Mouse (Mus musculus) adrenal gland, postnatal 10 days (tissue): ENCODE data around the gene Cox17. TPM values are rescaled to one million over a fixed set of nuclear protein-coding genes. Genes with fewer than 3 reads are reported as not detected.

Experiments used
- DNase-seq: peaks from one replicate; pipeline ENCODE4 v3.0.0; 2021; ENCODE audit warnings: mixed read lengths
- total RNA-seq, 2 experiments: library from RNA; stranded (reverse); gene quantifications; 2 replicates each; pipeline ENCODE4 v1.2.3; 2021

The Cox17 gene
- total RNA-seq, 2 experiments from 2014 or later: 385 to 411 TPM

- no peak for DNase-seq
Observed at GRCm38 (mm10) chr16:38348217-38348761, 1.5 kb downstream of the Cox17 start.

- no peak for DNase-seq
Observed at GRCm38 (mm10) chr16:38349881-38350280, 3.1 kb downstream of the Cox17 start.

DNA sequence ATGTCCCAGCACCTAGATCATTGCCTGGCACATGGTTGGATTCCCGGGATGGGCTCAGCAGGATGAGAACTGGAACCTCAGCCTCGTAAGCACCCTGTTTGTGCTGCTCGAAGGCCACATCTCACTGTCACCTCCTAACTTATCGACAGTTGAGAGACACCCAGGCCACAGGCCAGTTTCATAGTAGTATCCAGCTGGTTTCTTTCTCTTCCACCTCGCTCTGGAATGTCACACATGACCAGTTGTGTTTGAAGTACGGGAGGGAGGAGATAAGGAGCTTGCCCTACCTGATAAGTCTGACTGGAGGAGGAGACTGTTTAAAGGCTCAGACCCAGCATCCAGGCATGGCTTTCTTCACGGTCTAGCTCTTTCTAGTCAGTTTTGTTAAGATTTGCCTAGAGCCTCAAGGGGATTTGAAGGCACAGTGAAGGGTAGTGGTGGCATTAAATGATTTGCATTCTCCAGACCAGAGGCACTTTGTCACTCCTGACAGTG lies 3.6 kb downstream of the Cox17 start:
- DNase-seq: no peak

GRCm38 (mm10) chr16:38350939-38351338 lies 4.1 kb downstream of the Cox17 start:
- DNase-seq: no peak

DNA sequence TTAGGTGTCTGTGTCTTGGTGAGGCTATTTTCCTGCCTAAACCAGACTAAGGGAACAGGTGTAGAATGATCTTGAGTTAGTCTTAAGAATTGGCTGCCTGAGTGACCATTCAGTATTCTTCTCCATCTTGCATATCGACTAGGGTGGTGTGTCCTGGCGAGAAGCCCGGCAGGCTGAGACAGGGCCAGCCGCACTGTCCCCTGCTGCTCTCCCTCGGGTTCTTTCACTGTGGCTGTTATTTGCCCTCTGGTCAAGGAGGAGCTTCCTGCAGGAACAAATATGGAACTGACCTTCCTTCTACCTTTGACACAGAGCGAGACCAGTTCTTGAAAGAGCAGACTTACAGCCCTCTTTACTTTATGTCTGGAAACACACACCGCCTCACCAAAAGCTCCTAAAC lies 5.2 kb downstream of the Cox17 start:
- peak; percentile 71 for DNase-seq

- no peak for DNase-seq
Observed at GRCm38 (mm10) chr16:38352851-38353250, 6.1 kb downstream of the Cox17 start.

DNA sequence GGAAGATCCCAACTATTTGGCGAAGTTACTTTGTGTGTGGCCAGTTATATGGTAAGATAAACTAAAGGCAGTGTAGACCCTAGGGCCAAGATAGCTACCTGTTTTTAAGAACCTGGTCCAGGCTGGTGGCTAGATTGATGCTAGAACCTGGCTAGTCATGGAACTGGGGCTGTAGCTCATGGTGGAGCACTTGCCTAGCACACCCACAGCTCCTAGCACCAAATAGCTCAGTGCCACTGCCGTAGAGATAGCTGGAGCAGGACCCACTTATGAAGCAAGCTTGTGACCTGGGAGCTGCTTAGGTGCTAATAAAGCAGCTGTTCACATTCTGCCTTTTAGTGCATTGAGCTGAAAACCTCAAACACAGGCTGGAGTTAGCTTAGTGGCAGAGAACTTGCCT lies 6.9 kb downstream of the Cox17 start:
- no peak for DNase-seq

- DNase-seq: no peak
Observed at GRCm38 (mm10) chr16:38354185-38354913, 7.6 kb downstream of the Cox17 start.

GRCm38 (mm10) chr16:38358256-38358812 lies 11.5 kb downstream of the Cox17 start:
- no peak for DNase-seq

- DNase-seq: no peak
Observed at GRCm38 (mm10) chr16:38359241-38359640, 12.4 kb downstream of the Cox17 start.

- no peak for DNase-seq
Observed at GRCm38 (mm10) chr16:38359857-38360256, 13.1 kb downstream of the Cox17 start.

- no peak for DNase-seq
Observed at GRCm38 (mm10) chr16:38360317-38360716, 13.5 kb downstream of the Cox17 start.

- DNase-seq: peak; percentile 36
Observed at GRCm38 (mm10) chr16:38361933-38362332, 15.1 kb downstream of the Cox17 start, which contains the start of gene Popdc2. Popdc2 (plus strand) TSS chr16:38362209.

DNA sequence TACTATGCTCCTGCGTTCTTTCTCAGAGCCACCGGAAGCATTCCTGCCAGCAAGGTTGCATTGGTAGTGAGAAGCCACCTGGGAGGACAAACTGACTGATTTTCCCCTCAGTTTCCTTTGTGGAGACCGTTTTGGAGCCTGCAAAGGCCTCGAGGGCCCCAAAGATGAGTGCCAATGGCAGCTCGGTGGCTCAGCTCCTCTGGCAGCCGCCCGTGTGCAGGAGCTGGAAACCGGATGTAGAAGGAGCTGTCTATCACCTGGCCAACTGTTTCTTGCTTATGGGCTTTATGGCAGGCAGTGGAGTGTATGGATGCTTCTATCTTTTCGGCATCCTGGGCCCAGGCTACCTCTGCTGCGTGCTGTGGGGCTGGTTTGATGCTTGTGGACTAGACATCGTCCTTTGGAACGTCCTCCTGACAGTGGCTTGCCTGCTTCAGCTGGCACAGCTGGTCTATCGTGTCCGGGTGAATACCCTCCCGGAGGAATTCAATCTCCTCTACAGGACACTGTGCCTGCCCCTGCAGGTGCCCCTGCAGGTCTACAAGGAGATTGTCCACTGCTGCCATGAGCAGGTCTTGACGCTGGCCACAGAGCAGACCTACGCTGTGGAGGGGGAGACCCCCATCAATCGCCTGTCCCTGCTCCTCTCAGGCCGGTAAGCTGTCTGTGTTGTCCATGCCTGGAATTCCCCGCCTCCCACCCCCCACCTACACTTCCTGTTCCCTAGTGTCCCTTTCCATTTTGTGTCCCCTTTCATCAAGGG lies 15.9 kb downstream of the Cox17 start:
- no peak for DNase-seq

GRCm38 (mm10) chr16:38363256-38363595 lies 16.4 kb downstream of the Cox17 start:
- no peak for DNase-seq

GRCm38 (mm10) chr16:38363657-38364056 lies 16.9 kb downstream of the Cox17 start:
- no peak for DNase-seq

GRCm38 (mm10) chr16:38365390-38365789 lies 18.6 kb downstream of the Cox17 start:
- DNase-seq: no peak

- no peak for DNase-seq
Observed at GRCm38 (mm10) chr16:38366231-38366630, 19.4 kb downstream of the Cox17 start.

DNA sequence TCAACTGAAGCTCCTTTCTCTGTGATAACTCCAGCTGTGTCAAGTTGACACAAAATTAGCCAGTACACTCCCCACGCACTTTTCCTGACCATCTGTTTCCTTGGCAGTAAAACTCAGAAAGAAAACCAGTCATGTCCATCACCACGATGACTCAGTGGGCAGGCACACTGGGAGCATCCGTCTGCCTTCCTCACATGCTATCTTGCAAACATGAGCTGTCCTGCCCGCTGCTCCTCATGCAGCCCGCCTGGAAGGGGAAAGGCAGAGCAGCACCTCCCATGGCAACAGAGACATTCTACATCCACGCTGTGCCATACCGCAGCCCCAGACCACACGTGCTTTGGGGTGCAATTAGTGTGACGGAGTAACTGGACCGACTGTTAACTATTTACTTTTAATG lies 21.5 kb downstream of the Cox17 start:
- DNase-seq: no peak

GRCm38 (mm10) chr16:38369000-38369399 lies 22.2 kb downstream of the Cox17 start:
- no peak for DNase-seq

GRCm38 (mm10) chr16:38369431-38369830 lies 22.6 kb downstream of the Cox17 start:
- no peak for DNase-seq

- DNase-seq: no peak
Observed at GRCm38 (mm10) chr16:38369992-38370484, 23.2 kb downstream of the Cox17 start.
